Mouse (Mus musculus) kidney, postnatal 4 days (tissue): ENCODE data around the gene Zfp953.
A peak's percentile ranks its signal among the peaks of the same experiment; 100 is the strongest.
"Not testable (repeated sequence)": the region's sequence is repeated elsewhere in the genome, so short reads cannot be mapped to it uniquely, and the experiment has no call there.

Experiments used
- DNase-seq, 2 experiments: peaks; one replicate each; pipeline ENCODE4 v3.0.0; 2021; ENCODE audit warnings: mixed read lengths in 2 of 2

The Zfp953 gene

GRCm38 (mm10) chr13:67360131-67360744, at the start of gene Zfp953, which contains the start of gene Gm28044:
Gene Zfp953 (minus strand): TSS chr13:67360605.
Gene Gm28044 (minus strand): TSS chr13:67360536.
- peak; percentile 92 to 94 for DNase-seq

- DNase-seq = peak; percentile 79 to 82
These were observed 38.9 kb upstream of the Zfp953 start, which contains the start of gene Zfp429 for GRCm38 (mm10) chr13:67399183-67399903. Gene Zfp429 (minus strand): TSS chr13:67399819.

GRCm38 (mm10) chr13:67376255-67376654, 15.8 kb upstream of the Zfp953 start:
- not testable (repeated sequence) for DNase-seq

- peak; percentile 78 to 83 for DNase-seq
These were observed 14.9 kb upstream of the Zfp953 start, which contains the start of the genes Gm28041 and Zfp456 for GRCm38 (mm10) chr13:67375050-67375911. Gene Gm28041 (minus strand): TSS chr13:67375733. Gene Zfp456 (minus strand): TSS chr13:67375810.

- no peak for DNase-seq
These were observed 8.6 kb downstream of the Zfp953 start for GRCm38 (mm10) chr13:67351854-67352253.

- DNase-seq = no peak
These were observed 17.0 kb downstream of the Zfp953 start for GRCm38 (mm10) chr13:67343422-67343821.

- DNase-seq = peak in 1 of 2 experiments; percentile 2
These were observed 27.5 kb downstream of the Zfp953 start for GRCm38 (mm10) chr13:67332877-67333276.

GRCm38 (mm10) chr13:67332019-67332724, 28.2 kb downstream of the Zfp953 start, which contains the start of gene Zfp595:
Gene Zfp595 (minus strand): TSS chr13:67332570.
- DNase-seq = peak; percentile 84 to 86

GRCm38 (mm10) chr13:67306718-67307117, 53.7 kb downstream of the Zfp953 start:
- peak in 1 of 2 experiments; percentile 16 for DNase-seq

- peak; percentile 89 for DNase-seq
These were observed 54.4 kb downstream of the Zfp953 start, which contains the start of gene Zfp457 for GRCm38 (mm10) chr13:67305822-67306672. Gene Zfp457 (minus strand): TSS chr13:67306485.
